Mouse (Mus musculus) stomach, embryonic 15.5 days (tissue): ENCODE measurements around the gene Klf12. TPM values are rescaled to one million over a fixed set of nuclear protein-coding genes. Genes with fewer than 3 reads are reported as not detected.
"Not testable (repeated sequence)": the region's sequence is repeated elsewhere in the genome, so short reads cannot be mapped to it uniquely, and the experiment has no call there.

Source experiments
- ATAC-seq: fragments of 200-750 bp; cut with Nextera tagmentation; 2 replicates; pipeline ENCODE4 v1.8.0; 2017; ENCODE audit warnings: low read depth, moderate number of reproducible peaks, moderate TSS enrichment; ENCODE audit not compliant: insufficient read depth, low FRiP score
- H3K27ac ChIP-seq: fragments of 300-500 bp; sonication (generic); 2 replicates; pipeline ENCODE4 v1.5.1; 2015; ENCODE audit warnings: mild to moderate bottlenecking, inconsistent platforms
- H3K27me3 ChIP-seq: fragments of 300-500 bp; sonication (generic); replicated peaks from 2 replicates; pipeline ENCODE4 v1.6.1; 2015; ENCODE audit warnings: inconsistent platforms
- H3K36me3 ChIP-seq: fragments of 300-500 bp; sonication (generic); 2 replicates; pipeline ENCODE4 v1.6.1; 2015; ENCODE audit warnings: inconsistent platforms
- H3K4me1 ChIP-seq: fragments of 300-500 bp; sonication (generic); 2 replicates; pipeline ENCODE4 v1.6.1; 2015; ENCODE audit warnings: inconsistent platforms
- H3K4me2 ChIP-seq: fragments of 300-500 bp; sonication (generic); 2 replicates; pipeline ENCODE4 v1.6.1; 2015; ENCODE audit warnings: mild to moderate bottlenecking, inconsistent platforms
- H3K4me3 ChIP-seq: fragments of 300-500 bp; sonication (generic); replicated peaks from 2 replicates; pipeline ENCODE4 v1.5.1; 2015; ENCODE audit warnings: inconsistent platforms
- H3K9ac ChIP-seq: fragments of 300-500 bp; sonication (generic); 2 replicates; pipeline ENCODE4 v1.6.1; 2015; ENCODE audit warnings: inconsistent platforms
- H3K9me3 ChIP-seq: fragments of 300-500 bp; sonication (generic); 2 replicates; pipeline ENCODE4 v1.6.1; 2016; ENCODE audit warnings: inconsistent platforms
- WGBS: fragments of 180-500 bp; shearing (Covaris S2); methylation state at CpG from one replicate; pipeline ENCODE4 v1.1.7; 2015; 5-methylcytosine and 5-hydroxymethylcytosine counted together
- polyA plus RNA-seq: library from polyadenylated mRNA; unstranded; fragments of >200 nt; fragmentation: Nextera tagmentation; extraction: Ambion mirVana; gene quantifications from 2 replicates; pipeline ENCODE4 v1.2.1, GENCODE M21; 2015

Gene Klf12
- polyA plus RNA-seq, 1 experiment from 2014 or later, result 11.1 TPM

DNA sequence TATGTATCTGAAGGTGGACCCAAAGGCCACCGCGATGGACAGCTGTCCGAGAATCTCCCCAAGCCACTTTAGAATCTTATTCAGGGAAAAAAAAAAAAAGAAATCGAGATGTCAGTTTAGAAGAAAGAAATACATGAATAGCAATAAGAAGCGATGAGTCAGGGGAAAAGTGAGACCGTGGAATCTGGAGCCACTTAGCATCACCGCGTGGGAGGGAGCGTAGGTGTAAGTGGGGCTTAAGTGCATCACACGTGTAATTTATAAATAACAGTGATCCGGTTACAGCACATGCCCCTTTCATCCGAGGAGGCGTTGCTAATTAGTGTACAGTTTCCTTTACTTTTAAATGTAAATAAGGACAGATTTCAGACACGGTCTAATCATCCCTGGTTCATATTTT is 390.4 kb downstream of the Klf12 start:
- H3K9ac ChIP-seq, result no peak overlapping the region
- H3K27ac ChIP-seq, result no peak overlapping the region
- H3K27me3 ChIP-seq, result no peaks in the 10 kb centered on the region
- H3K4me2 ChIP-seq, result no peak overlapping the region
- no peak for ATAC-seq
- H3K36me3 ChIP-seq, result no peaks in the 10 kb centered on the region
- WGBS, result 77% methylated on average over 14 of the region's 14 CpGs
- no peaks in the 10 kb centered on the region for H3K9me3 ChIP-seq
- no peaks in the 10 kb centered on the region for H3K4me1 ChIP-seq
- H3K4me3 ChIP-seq, result no peak overlapping the region

DNA sequence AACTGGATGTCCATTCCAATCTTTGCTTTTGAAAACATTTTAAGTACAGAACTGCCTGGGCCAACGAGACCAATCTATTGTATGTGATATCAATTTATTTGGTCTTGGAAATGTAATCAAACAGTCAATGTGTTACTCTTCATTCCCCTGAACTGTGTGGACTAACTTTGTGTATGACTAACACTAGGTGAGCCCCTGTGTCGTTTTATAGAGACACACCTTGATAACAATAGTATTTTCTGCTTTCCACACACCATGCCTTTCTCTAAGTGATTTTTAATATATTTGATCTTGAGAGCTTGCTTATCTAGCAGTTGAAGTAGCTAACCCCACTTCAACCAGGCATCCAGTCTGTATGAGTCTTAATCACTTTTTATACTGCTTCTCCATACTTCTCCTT is 398.0 kb downstream of the Klf12 start:
- H3K4me2 ChIP-seq, result no peak overlapping the region
- H3K4me1 ChIP-seq, result no peaks in the 10 kb centered on the region
- 51% methylated on average over 2 of the region's 2 CpGs for WGBS
- peak; percentile 56 for ATAC-seq
- H3K27ac ChIP-seq, result peak overlapping the region; percentile 74
- H3K9ac ChIP-seq, result no peak overlapping the region
- no peak overlapping the region for H3K4me3 ChIP-seq
- no peaks in the 10 kb centered on the region for H3K9me3 ChIP-seq
- no peaks in the 10 kb centered on the region for H3K36me3 ChIP-seq
- no peaks in the 10 kb centered on the region for H3K27me3 ChIP-seq

DNA sequence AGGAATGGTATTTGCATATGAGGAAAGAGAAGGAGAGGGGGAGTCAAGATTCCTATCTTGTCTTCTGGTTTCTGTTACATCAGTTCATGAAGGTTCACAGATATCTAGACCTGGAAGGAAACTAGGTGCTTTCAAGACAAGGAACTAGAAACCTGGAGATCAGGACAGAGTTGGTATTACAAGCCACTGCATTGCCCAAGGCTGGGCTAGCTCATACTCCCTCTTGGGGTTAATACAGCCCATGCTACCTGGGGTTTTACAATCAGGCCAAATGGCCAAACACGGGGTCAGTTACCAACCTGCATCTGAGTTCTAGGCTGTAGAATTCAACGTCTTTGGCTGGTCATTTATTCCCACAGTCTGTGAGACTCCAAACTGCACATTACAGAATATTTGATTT is 398.9 kb downstream of the Klf12 start:
- Histone ChIP-seq H3K27ac (peak overlapping the region; percentile 74), H3K36me3 (no peaks in the 10 kb centered on the region), H3K9ac (no peak overlapping the region), H3K4me3 (no peak overlapping the region), H3K27me3 (no peaks in the 10 kb centered on the region), H3K4me2 (no peak overlapping the region), H3K4me1 (no peaks in the 10 kb centered on the region), H3K9me3 (no peaks in the 10 kb centered on the region)
- ATAC-seq, result no peak
- WGBS, result 44% methylated on average over 2 of the region's 2 CpGs

DNA sequence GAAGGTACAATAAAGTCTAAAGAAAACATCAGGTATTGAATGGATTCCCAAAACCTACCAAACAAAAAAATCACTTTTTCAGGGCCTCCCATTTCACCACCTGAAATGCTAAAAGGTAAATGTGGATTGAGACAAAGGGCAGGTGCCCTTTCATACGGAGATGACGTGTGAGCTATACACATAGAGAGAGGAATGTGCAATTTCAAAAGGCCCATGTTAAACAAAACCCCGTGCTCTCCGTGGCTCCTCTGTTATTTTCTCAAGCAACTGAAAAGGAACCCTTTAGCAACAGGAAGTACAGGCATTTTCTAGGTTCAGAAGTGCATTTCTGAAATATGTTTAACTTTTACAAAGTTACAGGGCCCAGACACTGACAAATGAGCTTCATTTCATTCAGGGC is 399.4 kb downstream of the Klf12 start:
- H3K27ac ChIP-seq, result peak overlapping the region; percentile 74

DNA sequence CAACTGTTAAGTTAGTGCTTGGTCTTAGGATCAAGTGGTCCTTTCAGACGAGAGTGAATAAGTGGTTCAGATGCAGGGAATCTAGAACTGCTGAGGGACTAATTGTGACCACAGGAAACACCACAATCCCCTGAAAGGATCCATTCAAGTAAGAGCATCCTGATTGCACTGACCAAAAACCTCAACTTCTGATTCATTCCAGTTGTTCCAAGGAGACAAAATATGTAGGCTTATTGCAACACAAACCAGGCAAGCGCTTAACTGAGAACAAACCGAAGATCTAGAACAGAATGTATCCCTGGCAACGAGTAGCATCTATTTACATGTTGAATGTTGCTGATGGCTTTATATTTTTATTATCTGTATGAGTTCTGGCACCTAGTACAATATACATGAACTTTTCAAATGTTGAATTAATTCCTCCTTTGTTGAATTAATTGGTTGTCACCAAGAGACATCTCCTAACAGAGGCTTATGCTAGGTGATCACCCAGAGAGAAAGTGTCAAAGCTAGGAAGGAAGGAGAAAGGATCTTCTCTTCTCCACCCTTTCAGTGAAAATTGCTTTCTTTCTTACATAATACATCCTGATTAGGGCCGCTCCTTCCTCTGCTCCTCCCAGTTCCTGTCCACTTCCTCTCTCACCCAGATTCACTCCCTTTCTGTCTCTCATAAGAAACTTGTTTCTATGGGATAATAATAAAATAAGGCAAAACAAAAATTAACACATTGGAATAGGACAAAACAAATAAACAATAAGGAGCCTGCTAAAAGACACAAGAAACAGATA is 407.5 kb downstream of the Klf12 start:
- no peaks in the 10 kb centered on the region for H3K9me3 ChIP-seq
- no peak overlapping the region for H3K4me2 ChIP-seq
- H3K27me3 ChIP-seq, result no peaks in the 10 kb centered on the region
- no peak overlapping the region for H3K27ac ChIP-seq
- no peak for ATAC-seq
- H3K4me1 ChIP-seq, result no peaks in the 10 kb centered on the region
- no peak overlapping the region for H3K9ac ChIP-seq
- no peak overlapping the region for H3K4me3 ChIP-seq
- H3K36me3 ChIP-seq, result no peaks in the 10 kb centered on the region
- WGBS, result 79% methylated on average over 5 of the region's 5 CpGs

More for the DNA sequence above, 399.4 kb downstream of the Klf12 start:
- no peaks in the 10 kb centered on the region for H3K36me3 ChIP-seq
- H3K27me3 ChIP-seq, result no peaks in the 10 kb centered on the region
- no peak overlapping the region for H3K9ac ChIP-seq
- 27% methylated on average over 4 of the region's 4 CpGs for WGBS
- no peaks in the 10 kb centered on the region for H3K4me1 ChIP-seq
- no peak overlapping the region for H3K4me3 ChIP-seq
- H3K9me3 ChIP-seq, result no peaks in the 10 kb centered on the region
- no peak overlapping the region for H3K4me2 ChIP-seq
- no peak; the same call in 1 of the 2 replicates for ATAC-seq

DNA sequence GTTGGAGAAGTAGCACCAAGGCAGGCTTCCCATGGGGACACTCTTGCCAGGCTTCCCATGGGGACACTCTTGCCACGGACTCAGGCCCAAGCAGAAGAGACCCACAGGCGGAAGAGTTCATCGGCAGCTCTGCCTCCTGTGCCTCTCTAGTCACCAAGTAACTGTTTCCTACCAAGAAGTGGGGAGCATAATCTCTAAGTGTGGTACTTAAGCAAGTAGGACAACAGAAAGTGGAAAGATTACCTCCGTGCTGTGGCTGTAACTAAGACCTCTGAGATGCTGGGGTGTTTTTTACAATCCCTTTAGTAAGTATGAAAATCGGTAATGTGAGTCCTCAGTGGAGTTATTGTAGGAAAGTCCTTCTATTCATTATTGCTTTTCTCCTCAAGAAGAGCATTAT is 410.8 kb downstream of the Klf12 start:
- no peak overlapping the region for H3K4me2 ChIP-seq
- 88% methylated on average over 5 of the region's 5 CpGs for WGBS
- no peaks in the 10 kb centered on the region for H3K36me3 ChIP-seq
- no peaks in the 10 kb centered on the region for H3K4me1 ChIP-seq
- no peaks in the 10 kb centered on the region for H3K9me3 ChIP-seq
- no peak overlapping the region for H3K9ac ChIP-seq
- H3K27ac ChIP-seq, result no peak overlapping the region
- ATAC-seq, result no peak
- no peak overlapping the region for H3K4me3 ChIP-seq
- H3K27me3 ChIP-seq, result no peaks in the 10 kb centered on the region

DNA sequence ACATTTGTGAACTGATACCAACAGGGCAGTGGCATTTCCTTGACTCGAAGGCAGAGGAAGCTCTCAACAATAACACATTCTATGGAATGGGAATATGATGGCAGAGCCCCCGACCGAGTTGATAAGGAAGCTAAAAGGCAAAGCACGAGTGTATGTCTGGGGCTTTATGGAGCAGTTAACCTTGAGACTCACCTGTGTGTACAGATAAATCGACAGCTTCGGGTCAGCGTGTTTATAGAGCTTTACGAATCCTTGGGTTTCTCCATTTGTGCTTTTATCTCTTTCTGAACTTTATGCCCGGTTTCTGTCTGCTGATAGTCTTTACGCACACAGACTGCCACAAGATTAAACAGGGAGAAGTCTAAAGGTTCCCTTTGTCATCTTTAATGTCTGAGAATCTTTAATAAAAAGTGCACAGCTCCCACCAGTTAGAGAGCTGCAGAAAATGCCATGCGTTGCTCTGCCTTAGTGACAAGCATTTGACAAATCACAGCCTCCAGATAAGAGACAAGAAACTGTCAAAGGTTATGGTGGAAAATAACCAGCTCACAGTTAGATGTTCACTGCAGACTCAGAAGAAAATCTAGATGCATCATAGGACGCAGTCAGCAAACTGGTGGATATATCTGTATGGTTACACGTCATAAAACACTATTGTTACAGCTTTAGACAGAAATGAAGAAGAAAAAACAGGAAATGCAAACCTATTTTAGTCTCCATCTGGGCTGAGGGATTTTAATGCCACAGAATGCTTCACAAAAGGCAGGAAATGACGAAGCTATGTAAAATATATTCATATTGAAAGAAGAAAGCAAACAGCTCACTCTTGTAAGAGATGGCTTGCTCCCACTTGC is 428.1 kb downstream of the Klf12 start:
- no peaks in the 10 kb centered on the region for H3K9me3 ChIP-seq
- 31% methylated on average over 14 of the region's 14 CpGs for WGBS
- H3K4me3 ChIP-seq, result no peak overlapping the region
- peaks cover 3% of the 10 kb centered on the region; the same call in 1 of the 2 replicates for H3K4me1 ChIP-seq
- H3K27ac ChIP-seq, result no peak overlapping the region
- no peaks in the 10 kb centered on the region for H3K27me3 ChIP-seq
- no peak; the same call in 1 of the 2 replicates for ATAC-seq
- H3K9ac ChIP-seq, result no peak overlapping the region
- no peak overlapping the region for H3K4me2 ChIP-seq
- no peaks in the 10 kb centered on the region for H3K36me3 ChIP-seq

DNA sequence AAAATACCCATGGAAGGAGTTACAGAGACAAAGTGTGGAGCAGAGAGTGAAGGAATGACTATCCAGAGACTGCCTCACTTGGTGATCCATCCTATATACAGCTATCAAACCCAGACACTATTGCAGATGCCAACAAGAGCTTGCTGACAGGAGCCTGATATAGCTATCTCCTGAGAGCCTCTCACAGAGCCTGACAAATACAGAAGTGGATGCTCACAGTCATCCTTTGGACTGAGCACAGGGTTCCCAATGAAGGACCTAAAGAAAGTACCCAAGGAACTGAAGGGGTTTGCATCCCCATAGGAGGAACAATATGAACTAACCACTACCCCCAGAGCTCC is 430.0 kb downstream of the Klf12 start:
- not testable (repeated sequence) for H3K36me3 ChIP-seq, ATAC-seq, H3K27me3 ChIP-seq, H3K4me1 ChIP-seq, H3K9me3 ChIP-seq, H3K9ac ChIP-seq, H3K27ac ChIP-seq, H3K4me2 ChIP-seq, H3K4me3 ChIP-seq

DNA sequence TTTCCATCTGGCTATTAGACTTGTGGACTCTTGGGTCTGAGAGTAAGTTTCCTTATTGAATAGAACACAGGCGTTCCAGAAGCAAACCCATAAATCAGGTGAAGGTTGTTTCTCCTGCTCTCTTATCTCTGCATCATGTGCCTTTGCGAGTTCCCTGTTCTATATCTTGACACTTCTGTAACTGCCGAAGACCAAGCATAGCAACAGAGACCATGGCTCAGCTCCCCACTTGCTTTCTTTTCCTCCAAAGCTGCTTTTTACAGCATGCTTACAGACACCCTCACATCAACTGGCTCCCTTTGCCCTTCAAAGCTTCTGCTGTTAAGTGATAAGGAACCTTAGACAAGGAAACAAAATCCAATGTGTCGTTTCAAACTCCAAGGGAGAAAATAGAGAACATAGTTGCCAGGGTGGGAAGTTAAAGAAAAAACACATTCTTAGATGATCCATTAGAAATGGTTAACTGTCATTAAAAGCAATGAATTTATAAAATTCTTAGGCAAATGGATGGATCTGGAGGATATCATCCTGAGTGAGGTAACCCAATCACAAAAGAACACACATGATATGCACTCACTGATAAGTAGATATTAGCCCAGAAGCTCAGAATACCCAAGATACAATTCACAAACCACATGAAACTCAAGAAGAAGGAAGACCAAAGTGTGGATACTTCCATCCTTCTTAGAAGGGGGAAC is 430.6 kb downstream of the Klf12 start:
- H3K9me3 ChIP-seq, H3K27me3 ChIP-seq, H3K9ac ChIP-seq, H3K4me2 ChIP-seq, H3K27ac ChIP-seq, H3K36me3 ChIP-seq, H3K4me3 ChIP-seq, H3K4me1 ChIP-seq: not testable (repeated sequence)
- WGBS, result 49% methylated on average over 4 of the region's 4 CpGs
- peak; percentile 49; the same call in 1 of the 2 replicates for ATAC-seq

DNA sequence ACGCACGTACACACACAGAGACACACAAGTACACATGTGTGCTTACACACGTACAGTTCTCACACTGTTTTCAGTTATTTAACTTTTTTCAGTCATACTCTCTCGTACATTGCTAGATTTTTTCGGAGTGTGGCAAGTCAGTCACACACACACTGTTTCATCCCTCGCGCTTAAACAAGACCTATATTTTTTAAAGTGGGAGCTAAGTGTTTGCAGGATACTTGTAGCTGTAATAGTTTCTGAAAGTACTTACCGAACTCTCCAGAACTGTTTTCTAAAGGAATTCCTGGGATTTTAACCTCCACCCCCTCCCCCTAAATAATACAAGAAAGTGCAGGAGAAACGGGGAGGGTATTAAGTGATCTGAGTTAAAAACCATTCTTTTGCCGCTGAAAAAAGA is 434.1 kb downstream of the Klf12 start:
- 73% methylated on average over 10 of the region's 10 CpGs for WGBS
- ATAC-seq, result no peak

DNA sequence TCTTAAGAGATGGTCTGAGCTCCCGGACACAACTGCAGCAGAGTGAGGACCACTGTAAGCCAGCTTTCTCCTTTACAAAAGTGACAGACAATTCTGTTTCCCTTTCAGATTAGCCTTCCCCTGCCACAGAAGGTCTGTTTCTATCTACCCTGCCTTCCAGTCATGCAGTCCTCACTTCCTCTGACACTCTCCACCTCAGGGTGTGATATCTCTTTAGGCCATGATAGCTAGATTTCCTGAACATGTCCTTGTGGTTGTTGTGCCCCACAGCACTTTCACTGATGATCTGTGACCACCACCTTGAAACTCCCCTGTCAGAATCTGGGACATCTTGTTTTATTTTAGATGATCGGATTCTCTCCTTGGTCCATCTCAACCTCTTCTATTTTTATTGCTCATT is 437.0 kb downstream of the Klf12 start:
- no peaks in the 10 kb centered on the region for H3K27me3 ChIP-seq
- 87% methylated on average over 2 of the region's 2 CpGs for WGBS
- no peak for ATAC-seq
- no peaks in the 10 kb centered on the region for H3K9me3 ChIP-seq
- H3K4me2 ChIP-seq, result no peak overlapping the region
- no peak overlapping the region for H3K27ac ChIP-seq
- H3K4me1 ChIP-seq, result no peaks in the 10 kb centered on the region; the same call in 1 of the 2 replicates
- H3K36me3 ChIP-seq, result no peaks in the 10 kb centered on the region
- H3K9ac ChIP-seq, result no peak overlapping the region
- H3K4me3 ChIP-seq, result no peak overlapping the region

More for the DNA sequence above, 434.1 kb downstream of the Klf12 start:
- Histone ChIP-seq H3K27me3 (no peaks in the 10 kb centered on the region), H3K4me1 (no peaks in the 10 kb centered on the region; the same call in 1 of the 2 replicates), H3K4me2 (no peak overlapping the region), H3K36me3 (no peaks in the 10 kb centered on the region), H3K9ac (no peak overlapping the region), H3K9me3 (no peaks in the 10 kb centered on the region), H3K4me3 (no peak overlapping the region), H3K27ac (no peak overlapping the region)

DNA sequence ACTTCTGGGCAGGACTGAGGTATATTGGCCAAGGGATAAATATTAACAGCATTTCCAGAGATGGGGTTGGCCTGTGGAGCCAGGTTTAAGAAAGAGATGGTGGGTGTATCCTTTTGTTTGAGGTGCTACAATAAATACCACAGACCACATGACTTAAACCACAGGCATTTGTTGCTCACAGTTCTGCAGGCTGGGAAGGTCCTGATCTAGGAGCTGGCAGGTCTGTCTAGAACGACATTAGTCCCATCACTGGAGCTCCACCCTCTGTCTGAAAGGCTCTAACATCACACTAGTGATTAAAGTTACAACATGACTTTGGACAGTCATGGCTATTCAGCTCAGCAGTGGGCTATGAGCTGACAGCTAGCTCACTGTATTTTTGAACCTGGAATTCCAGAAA is 457.8 kb downstream of the Klf12 start:
- no peak for ATAC-seq
- H3K27me3 ChIP-seq, result no peaks in the 10 kb centered on the region
- H3K27ac ChIP-seq, result no peak overlapping the region
- no peak overlapping the region for H3K4me3 ChIP-seq
- no peak overlapping the region for H3K4me2 ChIP-seq
- no peak overlapping the region for H3K9ac ChIP-seq
- H3K4me1 ChIP-seq, result no peaks in the 10 kb centered on the region
- H3K36me3 ChIP-seq, result no peaks in the 10 kb centered on the region
- no peaks in the 10 kb centered on the region for H3K9me3 ChIP-seq
- 41% methylated on average over 1 of the region's 1 CpGs for WGBS
